Mouse (Mus musculus) urinary bladder, postnatal 0 days (tissue): Measurements from ENCODE around the gene Srsx. TPM values are rescaled to one million over a fixed set of nuclear protein-coding genes. Genes with fewer than 3 reads are reported as not detected.

ENCODE experiments used
- polyA plus RNA-seq: library from polyadenylated mRNA; unstranded; fragments of >200 nt; fragmentation: Nextera tagmentation; extraction: Ambion mirVana; gene quantifications from 2 replicates; pipeline ENCODE4 v1.2.1, GENCODE M21; 2015

Srsx gene
- not detected in 2 replicates for polyA plus RNA-seq

DNA sequence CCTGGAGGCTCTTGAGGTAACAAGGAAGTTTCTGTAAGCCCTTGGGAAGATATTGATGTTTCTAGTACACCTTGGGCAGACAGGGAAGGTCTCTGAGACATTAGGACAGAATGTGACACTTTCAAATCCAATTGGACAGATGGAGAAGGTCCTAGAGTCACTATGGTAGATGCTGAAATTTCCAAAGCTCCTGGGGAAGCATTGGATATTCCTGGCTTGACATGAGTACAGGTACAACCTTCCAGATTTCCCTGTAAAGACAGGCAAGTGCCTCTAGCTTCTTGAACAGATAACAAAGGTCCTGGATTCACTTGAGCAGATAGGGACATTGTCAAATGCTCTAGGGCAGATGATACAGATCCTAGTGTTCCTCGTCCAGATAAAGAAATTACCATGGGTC, at the start of gene Srsx:
Gene Srsx (minus strand): TSS at position 101 of the 400 bp plus-strand sequence.

DNA sequence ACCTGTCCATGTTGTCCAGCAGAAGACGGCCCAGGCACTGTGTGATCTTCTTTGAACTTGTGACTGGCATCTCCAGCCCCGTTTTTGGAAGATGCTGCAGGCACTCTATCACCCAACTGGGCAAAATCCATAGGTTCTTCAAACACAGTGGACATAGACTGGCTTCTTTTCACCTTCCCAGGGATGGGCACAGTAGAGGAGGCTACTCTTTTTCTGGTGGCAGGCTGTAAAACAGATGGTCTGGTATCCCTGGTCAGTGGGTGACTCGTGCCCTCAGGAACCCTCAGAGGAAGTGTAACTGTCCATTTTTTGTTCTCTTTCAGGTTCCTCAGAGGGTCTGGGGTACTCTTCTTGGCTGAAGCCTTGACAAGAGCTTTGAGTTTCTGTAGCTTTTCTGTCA, 24.5 kb upstream of the Srsx start, which contains the start of gene Gm17577:
Gene Gm17577 (minus strand): TSS at position 101 of the 400 bp plus-strand sequence.

Other genes with a start within 250 kb of the Srsx start
- not detected in 2 replicates for gene Gm17521, start 192.8 kb downstream of the Srsx start, polyA plus RNA-seq
- 7.9 and 9.1 TPM in 2 replicates for gene Cldn34c1, start 119.0 kb downstream of the Srsx start, polyA plus RNA-seq
- not detected in 2 replicates for gene Gm17577, start 24.4 kb upstream of the Srsx start, polyA plus RNA-seq